Mouse (Mus musculus): ENCODE data around the gene Nol10. TPM values are rescaled to one million over a fixed set of nuclear protein-coding genes. Genes with fewer than 3 reads are reported as not detected.

The Nol10 gene
- total and polyA plus RNA-seq, 3 experiments = 2.7 to 8.1 (median 8.0) TPM

GRCm38 (mm10) chr12:17390510-17390909 lies 42.3 kb downstream of the Nol10 start:
- Histone ChIP-seq H3K27ac (peak overlapping the region; percentile 45), H3K27me3 (ENCODE audit: control insufficient read depth, insufficient read depth, low read length) (no peaks in the 10 kb centered on the region), H3K9ac (ENCODE audit: low read depth, low read length) (no peak overlapping the region), H3K36me3 (ENCODE audit: control insufficient read depth, insufficient read depth, low read length) (peaks cover 3% of the 10 kb centered on the region; the same call in 1 of the 2 replicates), H3K4me1 (ENCODE audit: control insufficient read depth, insufficient read depth, low read length) (peaks cover 3% of the 10 kb centered on the region), H3K79me2 (replicated peaks; ENCODE audit: control insufficient read depth, insufficient read depth, low read length) (no peaks in the 10 kb centered on the region), H3K4me3 (no peak overlapping the region)
- TF ChIP-seq POLR2A (IDR thresholded peaks at IDR 0.05; ENCODE audit: insufficient read depth, low read depth, low read length) (no peak), EP300 (IDR thresholded peaks at IDR 0.05; ENCODE audit: insufficient read depth, low read depth, low read length) (no peak), CTCF (IDR thresholded peaks at IDR 0.05) (no peak)
- intact Hi-C loops (cut with DNase I) = loop anchor here (5.0 kb wide), 1 partner anchor 52 kb away; no protein-coding TSS in a partner anchor
- 27% methylated on average over 4 of the region's 4 CpGs for WGBS
- no peak for DNase-seq

DNA sequence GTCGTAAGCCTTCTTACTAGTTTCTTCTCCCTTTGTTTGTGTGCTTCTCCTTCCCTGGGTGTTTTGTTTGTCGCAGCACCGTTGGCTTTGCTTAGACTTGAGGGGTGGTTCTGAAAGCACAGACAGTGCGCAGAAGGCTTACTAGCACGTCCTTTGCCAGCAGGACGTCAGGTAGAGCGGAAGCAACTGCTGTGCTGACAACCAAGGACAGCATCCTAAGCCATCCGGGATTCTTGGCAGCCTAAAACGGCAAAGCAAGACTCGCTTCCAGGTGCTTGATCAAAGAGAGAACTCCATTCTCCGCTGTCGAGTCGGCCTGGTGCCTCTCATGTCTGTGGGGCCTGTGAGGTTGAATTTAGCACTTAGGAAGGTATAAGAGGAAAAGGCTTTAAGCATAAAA lies 44.9 kb downstream of the Nol10 start:
- Histone ChIP-seq H3K36me3 (ENCODE audit: control insufficient read depth, insufficient read depth, low read length) (peaks cover 3% of the 10 kb centered on the region; the same call in 1 of the 2 replicates), H3K79me2 (replicated peaks; ENCODE audit: control insufficient read depth, insufficient read depth, low read length) (no peaks in the 10 kb centered on the region), H3K27ac (no peak overlapping the region), H3K4me3 (no peak overlapping the region), H3K9ac (ENCODE audit: low read depth, low read length) (no peak overlapping the region), H3K27me3 (ENCODE audit: control insufficient read depth, insufficient read depth, low read length) (no peaks in the 10 kb centered on the region), H3K4me1 (ENCODE audit: control insufficient read depth, insufficient read depth, low read length) (peaks cover 3% of the 10 kb centered on the region)
- 81% methylated on average over 13 of the region's 13 CpGs for WGBS
- intact Hi-C loops (cut with DNase I) = loop anchor here (5.0 kb wide), 1 partner anchor 49 kb away; no protein-coding TSS in a partner anchor
- TF ChIP-seq EP300 (IDR thresholded peaks at IDR 0.05; ENCODE audit: insufficient read depth, low read depth, low read length) (no peak), POLR2A (IDR thresholded peaks at IDR 0.05; ENCODE audit: insufficient read depth, low read depth, low read length) (no peak), CTCF (IDR thresholded peaks at IDR 0.05) (no peak)
- DNase-seq = no peak

- no peak for DNase-seq
- 65% methylated on average over 2 of the region's 2 CpGs for WGBS
- H3K4me3 ChIP-seq = no peak overlapping the region
- H3K36me3 ChIP-seq (ENCODE audit: control insufficient read depth, insufficient read depth, low read length) = no peaks in the 10 kb centered on the region; the same call in 1 of the 2 replicates
- no peak overlapping the region for H3K9ac ChIP-seq (ENCODE audit: low read depth, low read length)
- TF ChIP-seq POLR2A (IDR thresholded peaks at IDR 0.05; ENCODE audit: insufficient read depth, low read depth, low read length) (no peak), CTCF (IDR thresholded peaks at IDR 0.05) (no peak), EP300 (IDR thresholded peaks at IDR 0.05; ENCODE audit: insufficient read depth, low read depth, low read length) (no peak)
- H3K79me2 ChIP-seq (replicated peaks; ENCODE audit: control insufficient read depth, insufficient read depth, low read length) = no peaks in the 10 kb centered on the region
- H3K4me1 ChIP-seq (ENCODE audit: control insufficient read depth, insufficient read depth, low read length) = no peaks in the 10 kb centered on the region; the same call in 1 of the 2 replicates
- H3K27ac ChIP-seq = no peak overlapping the region
- H3K27me3 ChIP-seq (ENCODE audit: control insufficient read depth, insufficient read depth, low read length) = no peaks in the 10 kb centered on the region
- intact Hi-C loops (cut with DNase I) = no loop called here
Observed at GRCm38 (mm10) chr12:17397150-17397549, 48.9 kb downstream of the Nol10 start.

DNA sequence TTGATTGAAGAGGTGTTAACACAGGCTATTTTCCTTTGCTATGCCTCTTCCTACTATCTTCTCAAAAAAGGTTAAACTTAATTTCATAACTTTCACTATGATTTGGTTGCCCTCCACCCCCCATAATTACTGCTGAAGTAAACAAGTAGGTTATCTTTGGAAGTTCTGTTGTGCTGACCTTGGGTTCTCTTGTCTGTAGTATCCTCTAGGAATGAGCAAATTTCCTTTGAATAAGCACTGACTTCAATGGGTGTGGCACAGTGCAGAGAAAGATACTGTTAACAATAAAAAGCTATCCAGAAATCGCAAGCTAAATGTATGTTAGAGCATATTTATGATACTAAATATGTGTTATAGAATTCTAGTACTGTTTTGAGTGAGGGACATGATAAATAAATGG lies 53.2 kb downstream of the Nol10 start:
- Histone ChIP-seq H3K36me3 (ENCODE audit: control insufficient read depth, insufficient read depth, low read length) (no peaks in the 10 kb centered on the region; the same call in 1 of the 2 replicates), H3K27ac (no peak overlapping the region), H3K4me1 (ENCODE audit: control insufficient read depth, insufficient read depth, low read length) (no peaks in the 10 kb centered on the region; the same call in 1 of the 2 replicates), H3K9ac (ENCODE audit: low read depth, low read length) (no peak overlapping the region), H3K79me2 (replicated peaks; ENCODE audit: control insufficient read depth, insufficient read depth, low read length) (no peaks in the 10 kb centered on the region), H3K4me3 (no peak overlapping the region), H3K27me3 (ENCODE audit: control insufficient read depth, insufficient read depth, low read length) (no peaks in the 10 kb centered on the region)
- intact Hi-C loops (cut with DNase I) = no loop called here
- WGBS = 53% methylated on average over 1 of the region's 1 CpGs
- no peak for DNase-seq
- TF ChIP-seq CTCF (IDR thresholded peaks at IDR 0.05) (no peak), EP300 (IDR thresholded peaks at IDR 0.05; ENCODE audit: insufficient read depth, low read depth, low read length) (no peak), POLR2A (IDR thresholded peaks at IDR 0.05; ENCODE audit: insufficient read depth, low read depth, low read length) (no peak)

DNA sequence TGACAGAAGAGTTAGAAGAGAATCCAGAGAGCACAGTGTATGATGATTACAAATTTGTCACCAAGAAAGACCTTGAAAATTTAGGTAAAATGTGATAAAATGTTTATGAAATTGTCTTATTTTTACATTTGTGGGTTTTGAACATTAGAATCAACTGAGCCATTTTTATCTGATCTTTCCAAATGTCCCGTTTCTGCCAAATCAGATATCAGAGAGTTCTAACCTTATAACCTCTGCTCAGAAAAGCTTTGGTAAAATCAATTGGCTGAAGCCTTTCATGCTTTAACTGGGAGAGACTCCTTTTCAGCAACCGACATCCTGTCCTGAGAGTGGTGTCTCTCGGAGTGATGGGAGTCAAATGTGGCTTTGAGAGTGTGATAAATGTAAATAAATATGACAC lies 53.9 kb downstream of the Nol10 start:
- Histone ChIP-seq H3K27ac (no peak overlapping the region), H3K9ac (ENCODE audit: low read depth, low read length) (no peak overlapping the region), H3K4me3 (no peak overlapping the region), H3K36me3 (ENCODE audit: control insufficient read depth, insufficient read depth, low read length) (no peaks in the 10 kb centered on the region; the same call in 1 of the 2 replicates), H3K79me2 (replicated peaks; ENCODE audit: control insufficient read depth, insufficient read depth, low read length) (no peaks in the 10 kb centered on the region), H3K4me1 (ENCODE audit: control insufficient read depth, insufficient read depth, low read length) (no peaks in the 10 kb centered on the region; the same call in 1 of the 2 replicates), H3K27me3 (ENCODE audit: control insufficient read depth, insufficient read depth, low read length) (no peaks in the 10 kb centered on the region)
- 52% methylated on average over 3 of the region's 3 CpGs for WGBS
- DNase-seq = no peak
- intact Hi-C loops (cut with DNase I) = no loop called here
- TF ChIP-seq POLR2A (IDR thresholded peaks at IDR 0.05; ENCODE audit: insufficient read depth, low read depth, low read length) (no peak), EP300 (IDR thresholded peaks at IDR 0.05; ENCODE audit: insufficient read depth, low read depth, low read length) (no peak), CTCF (IDR thresholded peaks at IDR 0.05) (no peak)

- intact Hi-C loops (cut with DNase I) = no loop called here
- Histone ChIP-seq H3K36me3 (ENCODE audit: control insufficient read depth, insufficient read depth, low read length) (no peaks in the 10 kb centered on the region; the same call in 1 of the 2 replicates), H3K27ac (no peak overlapping the region), H3K4me3 (no peak overlapping the region), H3K4me1 (ENCODE audit: control insufficient read depth, insufficient read depth, low read length) (no peaks in the 10 kb centered on the region; the same call in 1 of the 2 replicates), H3K27me3 (ENCODE audit: control insufficient read depth, insufficient read depth, low read length) (no peaks in the 10 kb centered on the region), H3K79me2 (replicated peaks; ENCODE audit: control insufficient read depth, insufficient read depth, low read length) (no peaks in the 10 kb centered on the region), H3K9ac (ENCODE audit: low read depth, low read length) (no peak overlapping the region)
- WGBS = 96% methylated on average over 4 of the region's 4 CpGs
- TF ChIP-seq CTCF (IDR thresholded peaks at IDR 0.05) (no peak), POLR2A (IDR thresholded peaks at IDR 0.05; ENCODE audit: insufficient read depth, low read depth, low read length) (no peak), EP300 (IDR thresholded peaks at IDR 0.05; ENCODE audit: insufficient read depth, low read depth, low read length) (no peak)
- no peak for DNase-seq
Observed at GRCm38 (mm10) chr12:17403998-17404397, 55.7 kb downstream of the Nol10 start.
